Mouse (Mus musculus) bone marrow macrophage, adult 2 months (primary cell): ENCODE data around the gene Fam120c.

Source experiments
- CTCF ChIP-seq: IDR thresholded peaks from 2 replicates; pipeline ENCODE4 v1.5.1; 2012; ENCODE audit warnings: low read depth, mild to moderate bottlenecking, low read length, moderate library complexity
- POLR2A ChIP-seq: IDR thresholded peaks from 2 replicates; pipeline ENCODE4 v1.6.1; 2012; ENCODE audit warnings: mild to moderate bottlenecking, low read depth, low read length, borderline replicate concordance

GRCm38 (mm10) chrX:151520127-151520457 is 176.1 kb downstream of the Fam120c start:
- TF ChIP-seq CTCF (no peak), POLR2A (no peak)
